Mouse (Mus musculus): ENCODE results near the gene Gm10840. TPM values are rescaled to one million over a fixed set of nuclear protein-coding genes. Genes with fewer than 3 reads are reported as not detected.
"Not testable (repeated sequence)": the region's sequence is repeated elsewhere in the genome, so short reads cannot be mapped to it uniquely, and the experiment has no call there.

The Gm10840 gene
- total RNA-seq, 1 experiment = not detected

DNA sequence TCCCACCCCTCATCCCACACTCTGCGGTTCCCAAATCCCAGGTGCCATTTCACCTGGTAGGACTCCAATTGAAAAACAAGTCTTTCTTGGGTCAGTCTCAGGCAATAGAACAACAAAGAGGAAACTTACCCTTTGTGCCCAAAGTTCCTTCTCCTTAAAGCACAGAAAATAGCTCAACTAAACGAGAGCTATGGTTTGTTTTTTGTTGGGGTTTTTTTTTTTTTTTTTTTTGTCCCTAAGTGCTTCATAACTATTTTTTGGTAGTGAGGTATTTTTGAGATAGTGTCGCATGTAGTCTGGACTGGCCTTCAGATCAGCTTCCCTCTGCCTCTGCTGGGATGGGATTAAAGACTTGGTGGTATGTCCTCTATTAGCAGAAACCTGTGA lies 33.5 kb downstream of the Gm10840 start:
- TF ChIP-seq ZC3H11A (IDR thresholded peaks at IDR 0.05; ENCODE audit: borderline replicate concordance, low read depth, low read length) = no peak
- no peak for TF ChIP-seq HCFC1 (IDR thresholded peaks at IDR 0.05; ENCODE audit: borderline replicate concordance, insufficient read depth, low read length)
- no peak for TF ChIP-seq ZNF384 (IDR thresholded peaks at IDR 0.05; ENCODE audit: low read depth, low read length)
- no peak for TF ChIP-seq CHD2 (IDR thresholded peaks at IDR 0.05; ENCODE audit: low read depth, low read length)
- no peak for TF ChIP-seq MAFK (IDR thresholded peaks at IDR 0.05; ENCODE audit: insufficient read depth, low read depth, low read length)
- Histone ChIP-seq H3K4me3 (ENCODE audit: insufficient read depth in 1 of 2, low read depth in 1 of 2, low read length in 2 of 2, poor library complexity in 1 of 2, severe bottlenecking in 1 of 2) (peak overlapping the region; percentile 71 to 80), H3K27ac (ENCODE audit: insufficient read depth, low read depth, low read length, poor library complexity, severe bottlenecking) (peak overlapping the region; percentile 28; the same call in 1 of the 2 replicates), H3K4me1 (ENCODE audit: control insufficient read depth in 2 of 2, insufficient read depth in 2 of 2, low read length in 2 of 2, poor library complexity in 1 of 2) (peaks cover 2% of the 10 kb centered on the region in 2 experiments; a peak in 1 of 4 replicates), H3K9me3 (ENCODE audit: control insufficient read depth, insufficient read depth, low read depth, low read length) (no peaks in the 10 kb centered on the region), H3K36me3 (ENCODE audit: control insufficient read depth, insufficient read depth, low read length, poor library complexity, severe bottlenecking) (peaks cover 3% of the 10 kb centered on the region; the same call in 1 of the 2 replicates), H3K9ac (ENCODE audit: insufficient read depth, low read depth, low read length, poor library complexity, severe bottlenecking) (peak overlapping the region; percentile 77)
- in situ Hi-C loops (cut with MboI; ENCODE audit: low sequenced_read_pairs in 2 of 2, unreplicated experiment in 2 of 2) = no loop called here
- no peak for DNase-seq (ENCODE audit: low read depth, low spot score)

DNA sequence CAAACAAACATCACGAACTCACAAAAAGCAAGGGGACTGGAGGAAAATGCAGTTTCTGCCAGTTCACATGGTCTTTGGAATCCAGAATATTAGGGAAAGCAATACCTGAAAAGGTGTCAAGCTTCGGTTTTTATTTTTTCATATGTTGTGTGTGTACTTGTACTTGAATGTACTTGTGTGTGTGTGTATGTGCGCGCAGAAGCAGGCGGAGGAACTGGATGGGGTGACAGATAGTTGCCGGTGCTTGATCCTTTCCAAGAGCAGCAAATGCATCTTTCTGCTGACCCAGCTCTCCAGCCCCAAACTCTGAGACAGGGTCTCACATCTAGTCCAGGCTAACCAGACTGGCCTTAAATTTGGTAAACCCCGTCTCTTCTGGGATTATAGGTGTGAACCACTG lies 34.2 kb downstream of the Gm10840 start:
- no peak for DNase-seq (ENCODE audit: low read depth, low spot score)
- Histone ChIP-seq H3K36me3 (ENCODE audit: control insufficient read depth, insufficient read depth, low read length, poor library complexity, severe bottlenecking) (peaks cover 3% of the 10 kb centered on the region; the same call in 1 of the 2 replicates), H3K9me3 (ENCODE audit: control insufficient read depth, insufficient read depth, low read depth, low read length) (no peaks in the 10 kb centered on the region), H3K27ac (ENCODE audit: insufficient read depth, low read depth, low read length, poor library complexity, severe bottlenecking) (no peak overlapping the region), H3K9ac (ENCODE audit: insufficient read depth, low read depth, low read length, poor library complexity, severe bottlenecking) (no peak overlapping the region), H3K4me1 (ENCODE audit: control insufficient read depth in 2 of 2, insufficient read depth in 2 of 2, low read length in 2 of 2, poor library complexity in 1 of 2) (peaks cover 2% of the 10 kb centered on the region in 2 experiments; a peak in 1 of 4 replicates), H3K4me3 (ENCODE audit: insufficient read depth in 1 of 2, low read depth in 1 of 2, low read length in 2 of 2, poor library complexity in 1 of 2, severe bottlenecking in 1 of 2) (no peak overlapping the region)
- in situ Hi-C loops (cut with MboI; ENCODE audit: low sequenced_read_pairs in 2 of 2, unreplicated experiment in 2 of 2) = no loop called here
- TF ChIP-seq HCFC1 (IDR thresholded peaks at IDR 0.05; ENCODE audit: borderline replicate concordance, insufficient read depth, low read length) = no peak
- no peak for TF ChIP-seq ZC3H11A (IDR thresholded peaks at IDR 0.05; ENCODE audit: borderline replicate concordance, low read depth, low read length)
- no peak for TF ChIP-seq MAFK (IDR thresholded peaks at IDR 0.05; ENCODE audit: insufficient read depth, low read depth, low read length)
- TF ChIP-seq CHD2 (IDR thresholded peaks at IDR 0.05; ENCODE audit: low read depth, low read length) = no peak
- TF ChIP-seq ZNF384 (IDR thresholded peaks at IDR 0.05; ENCODE audit: low read depth, low read length) = no peak

DNA sequence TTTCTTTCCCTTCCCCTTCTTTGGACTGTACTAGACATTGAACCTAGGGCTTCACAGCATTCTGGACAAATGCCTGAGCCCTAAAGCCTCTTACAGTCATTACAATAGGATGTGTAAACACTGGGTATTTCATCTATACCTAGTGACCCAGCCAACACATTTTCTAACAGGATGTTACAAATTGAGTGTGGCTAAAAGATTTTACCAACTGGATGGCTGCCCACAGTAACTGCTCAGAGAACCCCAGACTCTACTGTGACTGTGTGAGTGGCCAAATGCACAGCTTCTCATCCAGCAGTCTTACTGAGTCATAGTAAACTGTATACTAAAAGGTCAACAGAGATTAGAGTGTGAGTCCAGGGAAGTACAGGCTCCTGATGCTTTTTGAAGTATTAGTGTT lies 34.7 kb downstream of the Gm10840 start:
- H3K36me3 ChIP-seq (ENCODE audit: control insufficient read depth, insufficient read depth, low read length, poor library complexity, severe bottlenecking) = peaks cover 3% of the 10 kb centered on the region; the same call in 1 of the 2 replicates
- peaks cover 2% of the 10 kb centered on the region in 2 experiments; a peak in 1 of 4 replicates for H3K4me1 ChIP-seq (ENCODE audit: control insufficient read depth in 2 of 2, insufficient read depth in 2 of 2, low read length in 2 of 2, poor library complexity in 1 of 2)
- TF ChIP-seq MAFK (IDR thresholded peaks at IDR 0.05; ENCODE audit: insufficient read depth, low read depth, low read length) = no peak
- no peak for TF ChIP-seq ZC3H11A (IDR thresholded peaks at IDR 0.05; ENCODE audit: borderline replicate concordance, low read depth, low read length)
- no peak for TF ChIP-seq HCFC1 (IDR thresholded peaks at IDR 0.05; ENCODE audit: borderline replicate concordance, insufficient read depth, low read length)
- no peak for TF ChIP-seq ZNF384 (IDR thresholded peaks at IDR 0.05; ENCODE audit: low read depth, low read length)
- TF ChIP-seq CHD2 (IDR thresholded peaks at IDR 0.05; ENCODE audit: low read depth, low read length) = no peak
- DNase-seq (ENCODE audit: low read depth, low spot score) = no peak
- no peak overlapping the region for H3K27ac ChIP-seq (ENCODE audit: insufficient read depth, low read depth, low read length, poor library complexity, severe bottlenecking)
- H3K9me3 ChIP-seq (ENCODE audit: control insufficient read depth, insufficient read depth, low read depth, low read length) = no peaks in the 10 kb centered on the region
- in situ Hi-C loops (cut with MboI; ENCODE audit: low sequenced_read_pairs in 2 of 2, unreplicated experiment in 2 of 2) = no loop called here
- no peak overlapping the region for H3K4me3 ChIP-seq (ENCODE audit: insufficient read depth in 1 of 2, low read depth in 1 of 2, low read length in 2 of 2, poor library complexity in 1 of 2, severe bottlenecking in 1 of 2)
- no peak overlapping the region for H3K9ac ChIP-seq (ENCODE audit: insufficient read depth, low read depth, low read length, poor library complexity, severe bottlenecking)

DNA sequence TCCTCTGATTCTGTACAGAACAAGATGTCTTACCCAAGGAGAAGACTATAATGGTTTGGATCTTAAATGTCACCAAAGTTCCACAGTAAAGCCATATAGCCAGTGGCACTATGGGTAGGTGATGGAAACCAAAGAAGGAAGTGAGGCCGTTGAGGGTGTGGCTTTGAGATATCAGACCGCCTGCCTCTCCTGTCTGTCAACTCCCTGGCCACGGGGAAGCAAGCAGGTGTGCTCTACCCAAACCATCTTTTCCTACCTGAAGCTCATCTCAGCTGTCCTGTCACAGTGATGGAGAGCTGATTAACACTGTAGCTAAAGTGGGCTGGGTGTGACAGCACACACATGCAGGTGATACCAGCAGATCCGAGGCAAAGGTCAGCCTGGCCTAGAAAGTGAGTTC lies 37.6 kb downstream of the Gm10840 start:
- DNase-seq (ENCODE audit: low read depth, low spot score) = no peak
- no peak for TF ChIP-seq HCFC1 (IDR thresholded peaks at IDR 0.05; ENCODE audit: borderline replicate concordance, insufficient read depth, low read length)
- no peak for TF ChIP-seq ZC3H11A (IDR thresholded peaks at IDR 0.05; ENCODE audit: borderline replicate concordance, low read depth, low read length)
- TF ChIP-seq MAFK (IDR thresholded peaks at IDR 0.05; ENCODE audit: insufficient read depth, low read depth, low read length) = no peak
- no peak for TF ChIP-seq ZNF384 (IDR thresholded peaks at IDR 0.05; ENCODE audit: low read depth, low read length)
- TF ChIP-seq CHD2 (IDR thresholded peaks at IDR 0.05; ENCODE audit: low read depth, low read length) = no peak
- H3K36me3 ChIP-seq (ENCODE audit: control insufficient read depth, insufficient read depth, low read length, poor library complexity, severe bottlenecking) = peaks cover 22% of the 10 kb centered on the region
- H3K27ac ChIP-seq (ENCODE audit: insufficient read depth, low read depth, low read length, poor library complexity, severe bottlenecking) = no peak overlapping the region
- H3K4me1 ChIP-seq (ENCODE audit: control insufficient read depth in 2 of 2, insufficient read depth in 2 of 2, low read length in 2 of 2, poor library complexity in 1 of 2) = no peaks in the 10 kb centered on the region
- no peaks in the 10 kb centered on the region for H3K9me3 ChIP-seq (ENCODE audit: control insufficient read depth, insufficient read depth, low read depth, low read length)
- no peak overlapping the region for H3K4me3 ChIP-seq (ENCODE audit: insufficient read depth in 1 of 2, low read depth in 1 of 2, low read length in 2 of 2, poor library complexity in 1 of 2, severe bottlenecking in 1 of 2)
- H3K9ac ChIP-seq (ENCODE audit: insufficient read depth, low read depth, low read length, poor library complexity, severe bottlenecking) = no peak overlapping the region
- in situ Hi-C loops (cut with MboI; ENCODE audit: low sequenced_read_pairs in 2 of 2, unreplicated experiment in 2 of 2) = no loop called here

DNA sequence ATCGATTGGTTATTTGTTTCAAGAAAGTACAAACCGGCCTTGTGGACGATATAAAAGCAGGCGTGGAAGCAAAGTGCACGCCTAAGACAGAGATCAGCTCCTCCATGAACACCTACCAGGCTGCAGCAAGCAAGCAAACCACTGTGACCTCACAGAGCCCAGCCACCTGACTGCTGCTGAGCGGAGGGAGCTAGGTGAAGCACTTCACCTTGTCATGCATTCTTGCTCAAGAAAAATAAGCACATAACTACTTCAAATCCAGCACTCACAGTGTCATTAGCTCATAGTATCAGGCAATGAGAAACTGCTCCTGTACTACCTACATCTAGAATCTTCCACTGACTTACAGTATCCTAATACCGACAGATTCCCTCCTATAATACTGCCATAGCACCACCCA lies 39.3 kb downstream of the Gm10840 start:
- H3K9ac ChIP-seq (ENCODE audit: insufficient read depth, low read depth, low read length, poor library complexity, severe bottlenecking); H3K9me3 ChIP-seq (ENCODE audit: control insufficient read depth, insufficient read depth, low read depth, low read length); DNase-seq (ENCODE audit: low read depth, low spot score); H3K4me1 ChIP-seq (ENCODE audit: control insufficient read depth in 2 of 2, insufficient read depth in 2 of 2, low read length in 2 of 2, poor library complexity in 1 of 2); H3K27ac ChIP-seq (ENCODE audit: insufficient read depth, low read depth, low read length, poor library complexity, severe bottlenecking); in situ Hi-C loops (cut with MboI; ENCODE audit: low sequenced_read_pairs in 2 of 2, unreplicated experiment in 2 of 2); H3K4me3 ChIP-seq (ENCODE audit: insufficient read depth in 1 of 2, low read depth in 1 of 2, low read length in 2 of 2, poor library complexity in 1 of 2, severe bottlenecking in 1 of 2): not testable (repeated sequence)
- H3K36me3 ChIP-seq (ENCODE audit: control insufficient read depth, insufficient read depth, low read length, poor library complexity, severe bottlenecking) = peaks cover 26% of the 10 kb centered on the region

All from ES-E14 (cell line).